Mouse (Mus musculus): ENCODE results near the gene Arhgdia.

- TF ChIP-seq POLR2A (IDR thresholded peaks at IDR 0.05; ENCODE audit: extremely low read depth, insufficient read depth, low read length): no peak
- no peak for TF ChIP-seq CTCF (IDR thresholded peaks at IDR 0.05; ENCODE audit: low read depth, low read length)
These were observed 42.0 kb downstream of the Arhgdia start for GRCm38 (mm10) chr11:120539285-120540014.
